Mouse (Mus musculus) heart, adult 2 months (tissue): ENCODE results near the gene Zcchc12. TPM values are rescaled to one million over a fixed set of nuclear protein-coding genes. Genes with fewer than 3 reads are reported as not detected.

Source experiments
- DNase-seq, 2 experiments: peaks; one replicate each; pipeline ENCODE4 v3.0.0; 2021
- H3K27ac ChIP-seq: fragments of 200-600 bp; 2 replicates; pipeline ENCODE4 v1.8.1; 2022
- H3K27me3 ChIP-seq: fragments of 200-500 bp; 2 replicates; pipeline ENCODE4 v1.6.1; 2012; ENCODE audit warnings: mild to moderate bottlenecking, low read length, inconsistent platforms, mixed read lengths; ENCODE audit not compliant: control insufficient read depth, insufficient read depth
- H3K36me3 ChIP-seq: fragments of 200-500 bp; 2 replicates; pipeline ENCODE4 v1.6.1; 2012; ENCODE audit warnings: low read length, inconsistent platforms; ENCODE audit not compliant: control insufficient read depth, insufficient read depth
- H3K4me1 ChIP-seq: fragments of 200-500 bp; 2 replicates; pipeline ENCODE4 v1.6.1; 2011; ENCODE audit warnings: low read length; ENCODE audit not compliant: control insufficient read depth, insufficient read depth
- H3K4me3 ChIP-seq: fragments of 200-600 bp; 2 replicates; pipeline ENCODE4 v1.8.1; 2022
- H3K79me2 ChIP-seq: fragments of 200-500 bp; replicated peaks from 2 replicates; pipeline ENCODE4 v1.6.1; 2012; ENCODE audit warnings: mild to moderate bottlenecking, inconsistent platforms, low read length, moderate library complexity, mixed read lengths; ENCODE audit not compliant: control insufficient read depth, insufficient read depth
- H3K9ac ChIP-seq: fragments of 200-500 bp; 2 replicates; pipeline ENCODE4 v1.6.1; 2012; ENCODE audit warnings: low read depth, mild to moderate bottlenecking, control low read depth, inconsistent platforms, low read length, mixed read lengths
- CTCF ChIP-seq: fragments of 200-600 bp; IDR thresholded peaks from 2 replicates; pipeline ENCODE4 v1.8.1; 2022; ENCODE audit warnings: antibody characterized with exemption, mild to moderate bottlenecking, moderate library complexity
- EP300 ChIP-seq: fragments of 200-500 bp; IDR thresholded peaks from 2 replicates; pipeline ENCODE4 v1.6.1; 2011; ENCODE audit warnings: low read depth, low read length, control low read depth; ENCODE audit not compliant: insufficient read depth
- POLR2A ChIP-seq: fragments of 200-500 bp; IDR thresholded peaks from 2 replicates; pipeline ENCODE4 v1.6.1; 2011; ENCODE audit warnings: mild to moderate bottlenecking, low read depth, low read length, control low read depth; ENCODE audit not compliant: insufficient read depth
- WGBS: fragments of 180-500 bp; shearing (Covaris S2); methylation state at CpG from one replicate; pipeline ENCODE4 v1.1.7; 2018; 5-methylcytosine and 5-hydroxymethylcytosine counted together
- intact Hi-C: fragments of 180-260 bp; cut with DNase I; formaldehyde crosslinking; loops from one replicate; pipeline ENCODE4 v1.15.1; 2025
- long read RNA-seq: library from polyadenylated mRNA; stranded (forward); transcript quantifications from one replicate; pipeline ENCODE4 v2.0.0, GENCODE M21; 2021
- polyA plus RNA-seq: library from polyadenylated mRNA; depleted of rRNA; stranded (reverse); fragments of >200 nt; gene quantifications from 2 replicates; pipeline ENCODE4 v1.2.3, GENCODE M21; 2012; rRNA removed
- total RNA-seq, 2 experiments: library from RNA; stranded (reverse); gene quantifications; 2 replicates each; pipeline ENCODE4 v1.2.3; 2021

Gene Zcchc12
- total RNA-seq (under 1 TPM in 1 of 2 experiments, not detected in 1; 0.13 TPM), polyA plus RNA-seq (0.15 and 0.16 TPM in 2 replicates)
- long read RNA-seq: 0 reads

- 21% methylated on average over 27 of the region's 28 CpGs for WGBS
- Histone ChIP-seq H3K36me3 (no peaks in the 10 kb centered on the region), H3K27me3 (no peaks in the 10 kb centered on the region), H3K4me3 (no peak within 1 kb of the TSS), H3K79me2 (no peaks in the 10 kb centered on the region), H3K9ac (no peak within 1 kb of the TSS), H3K4me1 (no peaks in the 10 kb centered on the region), H3K27ac (no peak within 1 kb of the TSS)
- DNase-seq: peak in 1 of 2 experiments; percentile 3
- no peak for TF ChIP-seq EP300
- TF ChIP-seq CTCF: no peak
- no peak for TF ChIP-seq POLR2A
- intact Hi-C loops: no loop called here
Observed at GRCm38 (mm10) chrX:36195736-36196525, at the start of gene Zcchc12. Zcchc12 (plus strand) TSS chrX:36195904.

- Histone ChIP-seq H3K36me3 (peaks cover 6% of the 10 kb centered on the region; the same call in 1 of the 2 replicates), H3K79me2 (no peaks in the 10 kb centered on the region), H3K27me3 (no peaks in the 10 kb centered on the region), H3K27ac (peak overlapping the region; percentile 42), H3K9ac (no peak overlapping the region), H3K4me1 (no peaks in the 10 kb centered on the region; the same call in 1 of the 2 replicates), H3K4me3 (no peak overlapping the region)
- WGBS: 33% methylated on average over 4 of the region's 4 CpGs
- intact Hi-C loops: loop anchor here (1.0 kb wide), 1 partner anchor 37 kb away; no protein-coding TSS in a partner anchor
- TF ChIP-seq EP300 (no peak), POLR2A (no peak)
- peak in 1 of 2 experiments; percentile 30 for DNase-seq
Observed at GRCm38 (mm10) chrX:36146746-36147145, 49.0 kb upstream of the Zcchc12 start.

- intact Hi-C loops: no loop called here
Observed at GRCm38 (mm10) chrX:36150100-36150499, 45.6 kb upstream of the Zcchc12 start.

GRCm38 (mm10) chrX:36156677-36157076 lies 39.0 kb upstream of the Zcchc12 start:
- 61% methylated on average over 2 of the region's 2 CpGs for WGBS
- no peak for TF ChIP-seq EP300
- no peak for TF ChIP-seq POLR2A
- no peak for TF ChIP-seq CTCF
- H3K27ac ChIP-seq: peak overlapping the region; percentile 58

More at GRCm38 (mm10) chrX:36150100-36150499, 45.6 kb upstream of the Zcchc12 start:
- H3K79me2 ChIP-seq: no peaks in the 10 kb centered on the region
- peaks cover 6% of the 10 kb centered on the region for H3K36me3 ChIP-seq
- TF ChIP-seq CTCF: peak; percentile 59
- TF ChIP-seq EP300: no peak
- no peak overlapping the region for H3K4me3 ChIP-seq
- no peak overlapping the region for H3K9ac ChIP-seq
- DNase-seq: no peak
- no peaks in the 10 kb centered on the region for H3K27me3 ChIP-seq
- H3K27ac ChIP-seq: no peak overlapping the region
- H3K4me1 ChIP-seq: no peaks in the 10 kb centered on the region; the same call in 1 of the 2 replicates

GRCm38 (mm10) chrX:36161567-36161966 lies 34.1 kb upstream of the Zcchc12 start:
- 38% methylated on average over 4 of the region's 4 CpGs for WGBS
- intact Hi-C loops: no loop called here
- no peaks in the 10 kb centered on the region for H3K79me2 ChIP-seq
- TF ChIP-seq EP300 (no peak), POLR2A (no peak)
- H3K27me3 ChIP-seq: no peaks in the 10 kb centered on the region
- H3K27ac ChIP-seq: peak overlapping the region; percentile 36; the same call in 1 of the 2 replicates
- no peak overlapping the region for H3K4me3 ChIP-seq
- no peaks in the 10 kb centered on the region for H3K4me1 ChIP-seq
- H3K9ac ChIP-seq: no peak overlapping the region
- peaks cover 2% of the 10 kb centered on the region; the same call in 1 of the 2 replicates for H3K36me3 ChIP-seq
- peak; percentile 16 to 27 for DNase-seq

More at GRCm38 (mm10) chrX:36156677-36157076, 39.0 kb upstream of the Zcchc12 start:
- H3K9ac ChIP-seq: no peak overlapping the region
- intact Hi-C loops: no loop called here
- no peaks in the 10 kb centered on the region for H3K27me3 ChIP-seq
- no peak overlapping the region for H3K4me3 ChIP-seq
- no peaks in the 10 kb centered on the region for H3K79me2 ChIP-seq
- peaks cover 2% of the 10 kb centered on the region for H3K36me3 ChIP-seq
- no peaks in the 10 kb centered on the region; the same call in 1 of the 2 replicates for H3K4me1 ChIP-seq
- DNase-seq: no peak

- H3K27ac ChIP-seq: no peak overlapping the region
- no peak overlapping the region for H3K9ac ChIP-seq
- H3K79me2 ChIP-seq: no peaks in the 10 kb centered on the region
- no peaks in the 10 kb centered on the region for H3K27me3 ChIP-seq
- peak; percentile 84 for TF ChIP-seq CTCF
- TF ChIP-seq EP300: 0 out of 2 replicates have a peak, but pooled peaks have one; percentile 25
- TF ChIP-seq POLR2A: no peak
- no peak overlapping the region for H3K4me3 ChIP-seq
- H3K4me1 ChIP-seq: no peaks in the 10 kb centered on the region
- H3K36me3 ChIP-seq: no peaks in the 10 kb centered on the region
- intact Hi-C loops: loop anchor here (1.0 to 10.0 kb wide), 4 partner anchors 37 to 349 kb away; no protein-coding TSS in a partner anchor
- peak; percentile 31 to 69 for DNase-seq
Observed at GRCm38 (mm10) chrX:36183625-36184024, 12.1 kb upstream of the Zcchc12 start.
